Mouse (Mus musculus): ENCODE measurements around the gene Eid1. TPM values are rescaled to one million over a fixed set of nuclear protein-coding genes. Genes with fewer than 3 reads are reported as not detected.
A peak's percentile ranks its signal among the peaks of the same experiment; 100 is the strongest.

Eid1 gene
- polyA plus RNA-seq, 1 experiment from 2014 or later: 271 TPM

DNA sequence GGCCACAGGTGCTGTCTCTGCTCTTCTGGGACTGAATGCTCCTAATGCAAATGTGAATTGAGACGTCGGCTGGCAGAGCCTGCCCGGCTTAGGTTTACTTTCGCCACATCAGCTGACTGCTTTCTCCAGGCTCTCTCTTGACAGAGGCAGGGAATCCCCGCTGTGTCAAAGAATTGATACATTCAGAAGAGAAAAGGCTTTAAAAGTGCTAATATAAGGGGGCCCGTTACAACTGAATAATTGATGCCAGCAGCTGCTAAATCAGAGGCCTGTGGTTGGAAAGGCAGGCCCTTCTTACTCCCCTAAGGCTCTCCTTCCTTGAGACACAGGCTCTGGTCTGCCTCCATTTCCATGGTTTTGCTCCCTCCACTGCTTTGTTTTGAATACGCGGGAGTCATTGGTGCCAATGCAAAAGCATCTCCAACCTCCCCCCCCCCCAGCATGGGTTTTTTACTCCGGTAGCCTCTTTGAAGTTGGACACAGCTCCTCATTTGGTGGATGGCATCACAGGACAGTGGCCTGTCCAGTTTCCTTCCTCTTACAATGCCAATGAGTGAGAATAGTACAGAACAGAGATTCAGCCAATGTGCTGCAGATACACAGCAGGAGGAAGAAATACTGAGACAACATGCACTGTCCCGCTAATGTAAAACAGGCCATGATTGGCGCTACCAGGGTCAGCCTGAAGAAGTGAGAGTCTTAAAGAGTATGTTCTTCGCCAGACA is 32.2 kb downstream of the Eid1 start:
- no peak overlapping the region for H3K4me2 ChIP-seq (ENCODE audit: low read depth)
- ATAC-seq (ENCODE audit: insufficient read depth, low FRiP score, low TSS enrichment): peak; percentile 91
- WGBS: 40% methylated on average over 12 of the region's 12 CpGs
- no peaks in the 10 kb centered on the region for H3K27me3 ChIP-seq (ENCODE audit: control insufficient read depth, insufficient read depth, low read length)
- peak overlapping the region; percentile 60; the same call in 1 of the 2 replicates for H3K27ac ChIP-seq (ENCODE audit: low read depth, low read length)
- H3K4me1 ChIP-seq (ENCODE audit: control insufficient read depth, insufficient read depth, low read length): 0 out of 2 replicates have a peak, but pooled peaks cover 9% of the 10 kb centered on the region
- H3K4me3 ChIP-seq (ENCODE audit: low read depth, low read length): no peak overlapping the region
- no peak overlapping the region for H3K9ac ChIP-seq (ENCODE audit: low read length)
- DNase-seq (ENCODE audit: low spot score): peak; percentile 38
- no peaks in the 10 kb centered on the region for H3K36me3 ChIP-seq (ENCODE audit: control insufficient read depth, insufficient read depth, low read length)
- no peaks in the 10 kb centered on the region for H3K9me3 ChIP-seq (ENCODE audit: control insufficient read depth, low read length)

DNA sequence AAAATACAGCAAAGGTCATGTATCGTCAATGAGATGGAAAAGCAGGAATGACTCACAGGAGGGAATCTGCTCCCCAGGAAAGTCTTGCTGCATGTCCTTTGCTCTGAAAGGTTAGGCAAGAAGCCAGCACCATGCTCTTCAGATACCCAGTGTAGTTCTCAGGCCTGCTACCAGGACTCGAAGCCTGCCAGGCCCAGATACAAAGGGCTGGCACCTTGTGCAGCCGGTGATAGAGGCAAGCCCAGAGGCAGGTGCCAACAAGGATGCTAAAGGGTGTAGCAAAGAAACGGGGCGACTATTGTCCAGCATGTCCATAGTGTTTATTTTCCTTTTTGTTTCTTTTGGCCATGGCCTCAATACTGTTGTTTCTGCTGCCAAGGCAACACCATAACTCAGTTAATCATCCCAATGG is 33.6 kb downstream of the Eid1 start:
- Histone ChIP-seq H3K9me3 (ENCODE audit: control insufficient read depth, low read length) (no peaks in the 10 kb centered on the region), H3K36me3 (ENCODE audit: control insufficient read depth, insufficient read depth, low read length) (no peaks in the 10 kb centered on the region), H3K4me3 (ENCODE audit: low read depth, low read length) (no peak overlapping the region), H3K4me2 (ENCODE audit: low read depth) (no peak overlapping the region), H3K27ac (ENCODE audit: low read depth, low read length) (no peak overlapping the region), H3K27me3 (ENCODE audit: control insufficient read depth, insufficient read depth, low read length) (no peaks in the 10 kb centered on the region), H3K4me1 (ENCODE audit: control insufficient read depth, insufficient read depth, low read length) (0 out of 2 replicates have a peak, but pooled peaks cover 9% of the 10 kb centered on the region), H3K9ac (ENCODE audit: low read length) (no peak overlapping the region)
- DNase-seq (ENCODE audit: low spot score): no peak
- WGBS: 75% methylated on average over 5 of the region's 5 CpGs
- ATAC-seq (ENCODE audit: insufficient read depth, low FRiP score, low TSS enrichment): no peak

DNA sequence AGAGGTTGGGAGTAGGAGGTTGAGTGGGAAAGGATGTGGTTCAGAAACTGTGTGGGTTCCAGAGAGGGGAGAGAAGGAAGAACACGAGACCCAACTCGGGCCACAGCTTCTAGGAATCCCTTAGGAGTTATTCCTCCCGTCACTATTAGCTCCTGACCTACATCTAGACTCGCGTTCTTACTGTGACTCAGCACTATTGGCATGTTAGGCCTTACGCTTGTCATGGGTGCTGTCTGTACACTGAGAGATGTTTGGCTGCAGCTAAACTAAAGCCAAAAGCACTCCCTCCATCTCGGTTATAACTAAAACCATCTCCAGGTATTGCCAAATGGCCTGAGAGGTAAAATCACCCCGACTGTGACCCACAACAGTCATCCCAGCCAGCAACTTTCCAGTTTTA is 43.7 kb downstream of the Eid1 start:
- no peak overlapping the region for H3K9ac ChIP-seq (ENCODE audit: low read length)
- H3K4me1 ChIP-seq (ENCODE audit: control insufficient read depth, insufficient read depth, low read length): no peaks in the 10 kb centered on the region
- H3K4me3 ChIP-seq (ENCODE audit: low read depth, low read length): no peak overlapping the region
- DNase-seq (ENCODE audit: low spot score) (no peak), ATAC-seq (ENCODE audit: insufficient read depth, low FRiP score, low TSS enrichment) (no peak)
- H3K36me3 ChIP-seq (ENCODE audit: control insufficient read depth, insufficient read depth, low read length): no peaks in the 10 kb centered on the region
- 83% methylated on average over 8 of the region's 8 CpGs for WGBS
- H3K27me3 ChIP-seq (ENCODE audit: control insufficient read depth, insufficient read depth, low read length): peaks cover 1% of the 10 kb centered on the region; the same call in 1 of the 2 replicates
- H3K27ac ChIP-seq (ENCODE audit: low read depth, low read length): no peak overlapping the region
- H3K9me3 ChIP-seq (ENCODE audit: control insufficient read depth, low read length): no peaks in the 10 kb centered on the region
- H3K4me2 ChIP-seq (ENCODE audit: low read depth): no peak overlapping the region

DNA sequence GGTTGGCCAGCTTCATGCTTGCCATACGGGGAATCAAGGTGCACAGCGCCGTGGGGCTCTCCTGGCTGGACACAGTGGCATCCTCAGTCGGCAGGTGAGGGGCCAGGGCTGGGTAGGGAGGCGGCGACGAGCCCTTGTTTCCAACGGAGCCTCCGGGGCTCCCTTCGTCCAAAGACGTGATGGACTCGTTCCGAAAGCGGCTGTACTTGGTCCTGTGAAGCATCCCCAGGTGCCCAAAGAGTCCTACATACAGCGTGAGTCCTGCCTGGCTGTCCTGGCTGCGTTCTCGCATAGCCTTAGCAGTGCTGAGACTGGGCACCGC is 50.2 kb downstream of the Eid1 start:
- no peak for ATAC-seq (ENCODE audit: insufficient read depth, low FRiP score, low TSS enrichment)
- peaks cover 11% of the 10 kb centered on the region; the same call in 1 of the 2 replicates for H3K4me1 ChIP-seq (ENCODE audit: control insufficient read depth, insufficient read depth, low read length)
- peaks cover 21% of the 10 kb centered on the region for H3K27me3 ChIP-seq (ENCODE audit: control insufficient read depth, insufficient read depth, low read length)
- no peaks in the 10 kb centered on the region for H3K9me3 ChIP-seq (ENCODE audit: control insufficient read depth, low read length)
- peak overlapping the region; percentile 64 for H3K9ac ChIP-seq (ENCODE audit: low read length)
- no peak overlapping the region for H3K27ac ChIP-seq (ENCODE audit: low read depth, low read length)
- H3K36me3 ChIP-seq (ENCODE audit: control insufficient read depth, insufficient read depth, low read length): no peaks in the 10 kb centered on the region
- no peak for DNase-seq (ENCODE audit: low spot score)
- WGBS: 2% methylated on average over 18 of the region's 18 CpGs
- peak overlapping the region; percentile 99 for H3K4me2 ChIP-seq (ENCODE audit: low read depth)
- H3K4me3 ChIP-seq (ENCODE audit: low read depth, low read length): peak overlapping the region; percentile 51

DNA sequence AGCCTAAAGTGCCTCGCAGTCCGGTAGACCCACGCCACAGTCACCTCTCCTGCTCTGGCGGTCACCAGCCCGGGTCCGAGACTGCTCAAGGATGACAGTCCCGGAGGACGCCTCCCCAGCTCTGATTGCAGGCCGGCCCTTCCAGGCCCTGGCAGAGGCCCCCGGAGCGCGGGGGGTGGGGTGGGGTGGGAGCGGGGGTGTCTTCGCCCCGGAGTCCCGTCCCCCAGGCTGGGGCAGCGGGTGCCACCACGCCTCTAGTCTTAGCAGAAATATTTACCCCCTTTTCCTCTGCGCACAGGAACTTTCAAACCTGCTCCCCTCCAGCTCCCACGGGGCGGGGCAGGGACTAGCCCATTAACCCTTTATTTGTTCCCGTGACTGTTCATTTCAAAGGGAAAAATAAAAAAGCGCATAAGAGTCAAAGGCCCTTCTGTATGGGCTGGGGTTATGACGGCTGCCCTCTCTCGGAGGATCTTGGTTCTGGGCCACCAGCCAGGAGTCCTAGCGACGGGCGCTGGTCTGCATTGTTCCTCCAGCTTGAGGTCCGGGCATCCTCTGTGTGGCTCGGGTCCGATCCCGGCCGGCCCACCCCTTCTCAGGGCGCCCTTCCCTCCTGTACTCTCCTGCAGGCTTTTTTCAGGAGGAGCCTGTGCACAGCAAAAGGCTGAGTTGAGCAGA is 50.7 kb downstream of the Eid1 start:
- Histone ChIP-seq H3K4me2 (ENCODE audit: low read depth) (peak overlapping the region; percentile 99), H3K4me1 (ENCODE audit: control insufficient read depth, insufficient read depth, low read length) (peaks cover 11% of the 10 kb centered on the region; the same call in 1 of the 2 replicates), H3K4me3 (ENCODE audit: low read depth, low read length) (peak overlapping the region; percentile 51), H3K9ac (ENCODE audit: low read length) (peak overlapping the region; percentile 64), H3K36me3 (ENCODE audit: control insufficient read depth, insufficient read depth, low read length) (no peaks in the 10 kb centered on the region), H3K27me3 (ENCODE audit: control insufficient read depth, insufficient read depth, low read length) (peaks cover 21% of the 10 kb centered on the region), H3K27ac (ENCODE audit: low read depth, low read length) (peak overlapping the region; percentile 50; the same call in 1 of the 2 replicates), H3K9me3 (ENCODE audit: control insufficient read depth, low read length) (no peaks in the 10 kb centered on the region)
- peak; percentile 83 for ATAC-seq (ENCODE audit: insufficient read depth, low FRiP score, low TSS enrichment)
- under 1% methylated on average over 34 of the region's 34 CpGs for WGBS
- peak; percentile 72 for DNase-seq (ENCODE audit: low spot score)

DNA sequence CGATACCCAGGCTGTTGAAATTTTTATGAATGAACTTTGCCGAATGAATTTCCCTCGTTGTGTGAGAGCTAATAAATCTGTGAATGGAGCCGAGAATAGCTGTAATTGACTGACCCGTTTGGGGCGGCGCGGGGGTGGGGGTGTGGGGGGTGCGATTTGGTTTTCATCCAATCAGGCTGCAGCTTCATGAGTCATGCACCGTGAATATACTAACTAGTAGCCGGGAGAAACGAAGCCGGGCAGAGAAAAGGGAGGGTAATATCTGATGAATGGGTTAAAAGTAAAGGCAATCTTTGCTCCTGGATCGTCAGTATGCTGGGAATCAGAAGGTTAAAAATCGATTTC is 51.2 kb downstream of the Eid1 start, which contains the start of gene Shc4:
Shc4 (minus strand) TSS at position 63 of the 345 bp plus-strand sequence.
- H3K36me3 ChIP-seq (ENCODE audit: control insufficient read depth, insufficient read depth, low read length): no peaks in the 10 kb centered on the region
- H3K27ac ChIP-seq (ENCODE audit: low read depth, low read length): peak within 1 kb of the TSS; percentile 50; the same call in 1 of the 2 replicates
- DNase-seq (ENCODE audit: low spot score): no peak
- WGBS: 0% methylated on average over 15 of the region's 15 CpGs
- H3K4me3 ChIP-seq (ENCODE audit: low read depth, low read length): peak within 1 kb of the TSS; percentile 51
- ATAC-seq (ENCODE audit: insufficient read depth, low FRiP score, low TSS enrichment): peak; percentile 86
- H3K4me2 ChIP-seq (ENCODE audit: low read depth): peak within 1 kb of the TSS; percentile 99
- H3K4me1 ChIP-seq (ENCODE audit: control insufficient read depth, insufficient read depth, low read length): peaks cover 11% of the 10 kb centered on the region; the same call in 1 of the 2 replicates
- no peaks in the 10 kb centered on the region for H3K9me3 ChIP-seq (ENCODE audit: control insufficient read depth, low read length)
- peak within 1 kb of the TSS; percentile 64 for H3K9ac ChIP-seq (ENCODE audit: low read length)
- peaks cover 21% of the 10 kb centered on the region for H3K27me3 ChIP-seq (ENCODE audit: control insufficient read depth, insufficient read depth, low read length)

Other genes with a start within 250 kb of the Eid1 start
- gene Gm9913, start 168.0 kb upstream of the Eid1 start, polyA plus RNA-seq (2014; fragmentation: Nextera tagmentation; extraction: Ambion mirVana): 0.16 and 0.19 TPM in 2 replicates
- gene Fbn1, start 165.1 kb upstream of the Eid1 start, polyA plus RNA-seq (2014; fragmentation: Nextera tagmentation; extraction: Ambion mirVana): 8.2 and 9.8 TPM in 2 replicates
- 7.3 and 8.1 TPM in 2 replicates for gene Cep152, start 48.0 kb upstream of the Eid1 start, polyA plus RNA-seq (2014; fragmentation: Nextera tagmentation; extraction: Ambion mirVana)
- gene Shc4, start 51.1 kb downstream of the Eid1 start, polyA plus RNA-seq (2014; fragmentation: Nextera tagmentation; extraction: Ambion mirVana): 1.7 and 2.1 TPM in 2 replicates
- gene Secisbp2l, start 109.8 kb downstream of the Eid1 start, polyA plus RNA-seq (2014; fragmentation: Nextera tagmentation; extraction: Ambion mirVana): 30.3 and 31.6 TPM in 2 replicates
- gene Galk2, start 186.0 kb downstream of the Eid1 start, polyA plus RNA-seq (2014; fragmentation: Nextera tagmentation; extraction: Ambion mirVana): 29.9 and 31.1 TPM in 2 replicates
- 109 and 115 TPM in 2 replicates for gene Cops2, start 186.0 kb downstream of the Eid1 start, polyA plus RNA-seq (2014; fragmentation: Nextera tagmentation; extraction: Ambion mirVana)

Measured in neural tube, embryonic 11.5 days (tissue).